ENCODE assay signal across 8 mouse cellular contexts in genomic region chr17:29963730-29964259, GRCm38 (mm10). TPM values are rescaled to one million over a fixed set of nuclear protein-coding genes. Genes with fewer than 3 reads are reported as not detected.
DNase-seq lines count a peak whose midpoint lies in the region; ATAC-seq and TF ChIP-seq lines count a peak whose summit lies in the region.

No protein-coding gene starts in this region.

- H3K4me1 ChIP-seq in megakaryocyte, embryonic 14.5 days: peaks cover 23% of the 10 kb centered on the region
- no peaks in the 10 kb centered on the region for H3K4me1 ChIP-seq in bone marrow macrophage, adult 2 months (ENCODE audit: control insufficient read depth, insufficient read depth, low read length)
- H3K4me1 ChIP-seq in hindbrain, embryonic 14.5 days (replicated peaks; ENCODE audit: control insufficient read depth, insufficient read depth, low read length): peaks cover 29% of the 10 kb centered on the region
- H3K4me1 ChIP-seq in midbrain, embryonic 10.5 days: peaks cover 36% of the 10 kb centered on the region
- no peaks in the 10 kb centered on the region for H3K4me1 ChIP-seq in lung, adult 2 months (ENCODE audit: control insufficient read depth, insufficient read depth, low read length)

- DNase-seq in hindbrain, embryonic 14.5 days (ENCODE audit: low spot score): no peak
- DNase-seq in midbrain, embryonic 10.5 days (ENCODE audit: low spot score): peak; percentile 34
- DNase-seq in thymus, postnatal 25 days: peak; percentile 50
- no peak for DNase-seq in lung, adult 2 months
- DNase-seq in gastrocnemius, postnatal 14 days: no peak

- intact Hi-C loops in gastrocnemius, postnatal 14 days (cut with DNase I; ENCODE audit: low total_unique reads): no loop called here

- no peak overlapping the region for H3K9ac ChIP-seq in hindbrain, embryonic 14.5 days

- ATAC-seq in megakaryocyte, adult 5-6 weeks (ENCODE audit: poor library complexity, severe bottlenecking): no peak
- ATAC-seq in hindbrain, embryonic 14.5 days (ENCODE audit: low FRiP score): no peak

- H3K36me3 ChIP-seq in megakaryocyte, embryonic 14.5 days (replicated peaks; ENCODE audit: low read length): no peaks in the 10 kb centered on the region
- no peaks in the 10 kb centered on the region for H3K36me3 ChIP-seq in hindbrain, embryonic 14.5 days (replicated peaks; ENCODE audit: control insufficient read depth, insufficient read depth)
- H3K36me3 ChIP-seq in midbrain, embryonic 10.5 days: no peaks in the 10 kb centered on the region

- no peak for TF ChIP-seq POLR2A in bone marrow macrophage, adult 2 months (IDR thresholded peaks at IDR 0.05; ENCODE audit: borderline replicate concordance, low read depth, low read length)
- TF ChIP-seq POLR2A in lung, adult 2 months (IDR thresholded peaks at IDR 0.05; ENCODE audit: borderline replicate concordance, extremely low read depth, low read depth, low read length): no peak

- peaks cover 56% of the 10 kb centered on the region for H3K27me3 ChIP-seq in megakaryocyte, embryonic 14.5 days (replicated peaks)
- no peaks in the 10 kb centered on the region for H3K27me3 ChIP-seq in hindbrain, embryonic 14.5 days (ENCODE audit: control insufficient read depth, insufficient read depth, low read length)
- peaks cover 46% of the 10 kb centered on the region for H3K27me3 ChIP-seq in midbrain, embryonic 10.5 days (ENCODE audit: low read depth, poor library complexity, severe bottlenecking)

- H3K27ac ChIP-seq in bone marrow macrophage, adult 2 months (ENCODE audit: insufficient read depth, low read depth, low read length): no peak overlapping the region
- no peak overlapping the region for H3K27ac ChIP-seq in hindbrain, embryonic 14.5 days
- peak overlapping the region; percentile 67 for H3K27ac ChIP-seq in midbrain, embryonic 10.5 days (replicated peaks)

- 0 out of 2 replicates have a peak, but pooled peaks cover 2% of the 10 kb centered on the region for H3K9me3 ChIP-seq in megakaryocyte, embryonic 14.5 days
- H3K9me3 ChIP-seq in hindbrain, embryonic 14.5 days (ENCODE audit: control insufficient read depth, low read length): no peaks in the 10 kb centered on the region
- peaks cover 11% of the 10 kb centered on the region; the same call in 1 of the 2 replicates for H3K9me3 ChIP-seq in midbrain, embryonic 10.5 days (replicated peaks)

- 3% methylated on average over 11 of the region's 11 CpGs for WGBS in hindbrain, embryonic 14.5 days
- 2% methylated on average over 11 of the region's 11 CpGs for WGBS in midbrain, embryonic 10.5 days
- WGBS in lung, adult 2 months: 9% methylated on average over 11 of the region's 11 CpGs

- no peak for TF ChIP-seq CTCF in bone marrow macrophage, adult 2 months (IDR thresholded peaks at IDR 0.05; ENCODE audit: low read depth, low read length)
- no peak for TF ChIP-seq CTCF in lung, adult 2 months (IDR thresholded peaks at IDR 0.05; ENCODE audit: insufficient read depth, low read length)

- H3K4me2 ChIP-seq in hindbrain, embryonic 14.5 days (replicated peaks): peak overlapping the region; percentile 19

- H3K4me3 ChIP-seq in megakaryocyte, embryonic 14.5 days (replicated peaks): peak overlapping the region; percentile 81
- H3K4me3 ChIP-seq in bone marrow macrophage, adult 2 months (ENCODE audit: insufficient read depth, low read length): peak overlapping the region; percentile 23
- H3K4me3 ChIP-seq in hindbrain, embryonic 14.5 days (replicated peaks; ENCODE audit: low read length): no peak overlapping the region
- peak overlapping the region; percentile 34 for H3K4me3 ChIP-seq in midbrain, embryonic 10.5 days
- no peak overlapping the region for H3K4me3 ChIP-seq in lung, adult 2 months (replicated peaks; ENCODE audit: extremely low read depth, low read depth, low read length)

RNA-seq across cellular contexts. Expression of gene Mdga1, which starts 6.1 kb away (rescaled TPM):
- 24.2 and 32.8 TPM in 2 replicates for polyA plus RNA-seq in megakaryocyte, embryonic 14.5 days (2012; ENCODE audit: insufficient read depth, low replicate concordance)
- 3.4 and 5.2 TPM in 2 replicates for total RNA-seq in megakaryocyte, adult 5-6 weeks (2015)
- total RNA-seq in megakaryocyte, adult 5-6 weeks (2017): 1.1 and 2.1 TPM in 2 replicates
- 2.2 and 2.8 TPM in 2 replicates for polyA plus RNA-seq in bone marrow macrophage, adult 2 months (2012; ENCODE audit: insufficient read depth, insufficient read length, missing spikeins)
- polyA plus RNA-seq in hindbrain, embryonic 14.5 days (2014; fragmentation: Nextera tagmentation; extraction: Ambion mirVana): 17.0 and 17.6 TPM in 2 replicates
- 4.3 and 6.2 TPM in 2 replicates for polyA plus RNA-seq in midbrain, embryonic 10.5 days (2016; fragmentation: Nextera tagmentation; extraction: Ambion mirVana)
- 3.9 and 4.4 TPM in 2 replicates for polyA plus RNA-seq in lung, adult 2 months (2012; rRNA removed)
- 10 to 100 TPM; 50.6 to 51.2 TPM for total RNA-seq in gastrocnemius, postnatal 14 days (2021)

RNA-seq across cellular contexts. Expression of gene Zfand3, which starts 40.7 kb away (rescaled TPM):
- 98.5 and 157 TPM in 2 replicates for polyA plus RNA-seq in megakaryocyte, embryonic 14.5 days (2012; ENCODE audit: insufficient read depth, low replicate concordance)
- 34.5 and 36.9 TPM in 2 replicates for total RNA-seq in megakaryocyte, adult 5-6 weeks (2015)
- 28.4 and 29.2 TPM in 2 replicates for total RNA-seq in megakaryocyte, adult 5-6 weeks (2017)
- polyA plus RNA-seq in bone marrow macrophage, adult 2 months (2012; ENCODE audit: insufficient read depth, insufficient read length, missing spikeins): 73.5 and 80.4 TPM in 2 replicates
- 40.4 and 43.2 TPM in 2 replicates for polyA plus RNA-seq in hindbrain, embryonic 14.5 days (2014; fragmentation: Nextera tagmentation; extraction: Ambion mirVana)
- polyA plus RNA-seq in midbrain, embryonic 10.5 days (2016; fragmentation: Nextera tagmentation; extraction: Ambion mirVana): 68.1 and 80.5 TPM in 2 replicates
- 93.6 and 122 TPM in 2 replicates for polyA plus RNA-seq in lung, adult 2 months (2012; rRNA removed)
- 100 to 1,000 TPM in 1 of 2 experiments, 10 to 100 TPM in 1; 85.6 to 105 TPM for total RNA-seq in gastrocnemius, postnatal 14 days (2021)

Comparison
In these comparisons a context has a peak if more than half of its experiments do, and no peak if none do; other contexts are left out.
1. H3K4me3 ChIP-seq: peak in megakaryocyte, embryonic 14.5 days (single experiment), bone marrow macrophage, adult 2 months (single experiment) and midbrain, embryonic 10.5 days (single experiment); none in hindbrain, embryonic 14.5 days (single experiment) and lung, adult 2 months (single experiment).
2. DNase-seq: peak in midbrain, embryonic 10.5 days (single experiment) and thymus, postnatal 25 days (single experiment); none in hindbrain, embryonic 14.5 days (single experiment), lung, adult 2 months (single experiment) and gastrocnemius, postnatal 14 days (single experiment).